Mouse (Mus musculus) intestine, postnatal 0 days (tissue): ENCODE results near the gene Nr2c2. TPM values are rescaled to one million over a fixed set of nuclear protein-coding genes. Genes with fewer than 3 reads are reported as not detected.

ENCODE experiments used
- ATAC-seq: fragments of 200-750 bp; cut with Nextera tagmentation; 2 replicates; pipeline ENCODE4 v1.8.0; 2017; ENCODE audit warnings: mild to moderate bottlenecking, moderate TSS enrichment, moderate library complexity
- H3K27ac ChIP-seq: fragments of 300-500 bp; sonication (generic); 2 replicates; pipeline ENCODE4 v1.5.1; 2014; ENCODE audit warnings: mild to moderate bottlenecking, low read depth, low read length, moderate library complexity
- H3K27me3 ChIP-seq: fragments of 300-500 bp; sonication (generic); replicated peaks from 2 replicates; pipeline ENCODE4 v1.6.1; 2014; ENCODE audit warnings: low read length, mixed read lengths; ENCODE audit not compliant: control insufficient read depth, insufficient read depth
- H3K36me3 ChIP-seq: fragments of 300-500 bp; sonication (generic); 2 replicates; pipeline ENCODE4 v1.6.1; 2014; ENCODE audit warnings: mild to moderate bottlenecking, moderate library complexity; ENCODE audit not compliant: control insufficient read depth, insufficient read depth
- H3K4me1 ChIP-seq: fragments of 300-500 bp; sonication (generic); replicated peaks from 2 replicates; pipeline ENCODE4 v1.6.1; 2014; ENCODE audit warnings: antibody characterized with exemption, low read length, mixed read lengths; ENCODE audit not compliant: control insufficient read depth, insufficient read depth
- H3K4me2 ChIP-seq: fragments of 300-500 bp; sonication (generic); replicated peaks from 2 replicates; pipeline ENCODE4 v1.6.1; 2014; ENCODE audit warnings: low read depth, mild to moderate bottlenecking, moderate library complexity
- H3K4me3 ChIP-seq: fragments of 300-500 bp; sonication (generic); 2 replicates; pipeline ENCODE4 v1.5.1; 2014; ENCODE audit warnings: low read depth, low read length
- H3K9ac ChIP-seq: fragments of 300-500 bp; sonication (generic); 2 replicates; pipeline ENCODE4 v1.6.1; 2014; ENCODE audit warnings: mild to moderate bottlenecking, low read depth, low read length
- H3K9me3 ChIP-seq: fragments of 300-500 bp; sonication (generic); 2 replicates; pipeline ENCODE4 v1.6.1; 2016; ENCODE audit warnings: mixed run types; ENCODE audit not compliant: control insufficient read depth
- CTCF ChIP-seq: sonication (generic); IDR thresholded peaks from 2 replicates; pipeline ENCODE4 v1.5.1; 2016; ENCODE audit warnings: low read depth, mild to moderate bottlenecking, control low read depth, antibody characterized with exemption, moderate library complexity
- WGBS: fragments of 180-500 bp; shearing (Covaris S2); extraction: QIAGEN DNeasy Blood & Tissue Kit; methylation state at CpG from one replicate; pipeline ENCODE4 v1.1.7; 2014; 5-methylcytosine and 5-hydroxymethylcytosine counted together
- polyA plus RNA-seq: library from polyadenylated mRNA; unstranded; fragments of >200 nt; fragmentation: Nextera tagmentation; extraction: Ambion mirVana; gene quantifications from 2 replicates; pipeline ENCODE4 v1.2.1, GENCODE M21; 2015

Nr2c2 gene
- polyA plus RNA-seq, 1 experiment from 2014 or later, result 8.1 TPM

GRCm38 (mm10) chr6:92199414-92199813 is 108.2 kb downstream of the Nr2c2 start:
- no peak for TF ChIP-seq CTCF
- no peaks in the 10 kb centered on the region for H3K9me3 ChIP-seq
- H3K4me3 ChIP-seq, result no peak overlapping the region
- no peaks in the 10 kb centered on the region for H3K27me3 ChIP-seq
- 0 out of 2 replicates have a peak overlapping the region, but pooled peaks have one; percentile 16 for H3K27ac ChIP-seq
- H3K36me3 ChIP-seq, result peaks cover 64% of the 10 kb centered on the region
- no peak overlapping the region for H3K9ac ChIP-seq
- H3K4me1 ChIP-seq, result no peaks in the 10 kb centered on the region
- 91% methylated on average over 8 of the region's 8 CpGs for WGBS
- H3K4me2 ChIP-seq, result no peak overlapping the region
- no peak for ATAC-seq

- H3K27ac ChIP-seq, result peak overlapping the region; percentile 41
- no peaks in the 10 kb centered on the region for H3K27me3 ChIP-seq
- peak overlapping the region; percentile 82 for H3K9ac ChIP-seq
- H3K4me2 ChIP-seq, result peak overlapping the region; percentile 91
- no peaks in the 10 kb centered on the region for H3K9me3 ChIP-seq
- H3K4me1 ChIP-seq, result peaks cover 3% of the 10 kb centered on the region; the same call in 1 of the 2 replicates
- WGBS, result under 1% methylated on average over 48 of the region's 48 CpGs
- no peak for TF ChIP-seq CTCF
- peak; percentile 44 for ATAC-seq
- peak overlapping the region; percentile 87 for H3K4me3 ChIP-seq
- H3K36me3 ChIP-seq, result peaks cover 11% of the 10 kb centered on the region
These were observed 123.0 kb downstream of the Nr2c2 start for GRCm38 (mm10) chr6:92214055-92214772.

GRCm38 (mm10) chr6:92214773-92215449 is 123.7 kb downstream of the Nr2c2 start, which contains the start of gene Rbsn:
Gene Rbsn (minus strand): TSS chr6:92214925.
- H3K9ac ChIP-seq, result peak within 1 kb of the TSS; percentile 82

GRCm38 (mm10) chr6:92219445-92219844 is 128.3 kb downstream of the Nr2c2 start:
- Histone ChIP-seq H3K4me1 (no peaks in the 10 kb centered on the region; the same call in 1 of the 2 replicates), H3K4me2 (no peak overlapping the region), H3K27me3 (no peaks in the 10 kb centered on the region), H3K36me3 (no peaks in the 10 kb centered on the region), H3K27ac (no peak overlapping the region), H3K9me3 (no peaks in the 10 kb centered on the region), H3K4me3 (no peak overlapping the region), H3K9ac (no peak overlapping the region)
- WGBS, result 33% methylated on average over 3 of the region's 3 CpGs
- peak; percentile 82 for TF ChIP-seq CTCF
- ATAC-seq, result peak; percentile 60

More at GRCm38 (mm10) chr6:92214773-92215449, 123.7 kb downstream of the Nr2c2 start, which contains the start of gene Rbsn:
- Histone ChIP-seq H3K4me3 (peak within 1 kb of the TSS; percentile 87), H3K27ac (peak within 1 kb of the TSS; percentile 41), H3K27me3 (no peaks in the 10 kb centered on the region), H3K9me3 (no peaks in the 10 kb centered on the region), H3K4me2 (peak within 1 kb of the TSS; percentile 91), H3K36me3 (peaks cover 5% of the 10 kb centered on the region), H3K4me1 (peaks cover 3% of the 10 kb centered on the region; the same call in 1 of the 2 replicates)
- 10% methylated on average over 35 of the region's 35 CpGs for WGBS
- peak; percentile 94 for ATAC-seq
- peak; percentile 40; the same call in 1 of the 2 replicates for TF ChIP-seq CTCF

- H3K4me1 ChIP-seq, result no peaks in the 10 kb centered on the region
- no peaks in the 10 kb centered on the region for H3K36me3 ChIP-seq
- H3K27ac ChIP-seq, result no peak overlapping the region
- no peaks in the 10 kb centered on the region for H3K27me3 ChIP-seq
- no peak for TF ChIP-seq CTCF
- H3K9me3 ChIP-seq, result no peaks in the 10 kb centered on the region
- no peak for ATAC-seq
- H3K9ac ChIP-seq, result no peak overlapping the region
- no peak overlapping the region for H3K4me2 ChIP-seq
- 69% methylated on average over 6 of the region's 6 CpGs for WGBS
- no peak overlapping the region for H3K4me3 ChIP-seq
These were observed 130.4 kb downstream of the Nr2c2 start for GRCm38 (mm10) chr6:92221604-92222003.

GRCm38 (mm10) chr6:92222021-92222420 is 130.8 kb downstream of the Nr2c2 start:
- ATAC-seq, result no peak
- no peak for TF ChIP-seq CTCF
- H3K9ac ChIP-seq, result no peak overlapping the region
- 80% methylated on average over 3 of the region's 3 CpGs for WGBS
- no peaks in the 10 kb centered on the region for H3K27me3 ChIP-seq
- H3K36me3 ChIP-seq, result no peaks in the 10 kb centered on the region
- no peaks in the 10 kb centered on the region for H3K4me1 ChIP-seq
- no peaks in the 10 kb centered on the region for H3K9me3 ChIP-seq
- H3K27ac ChIP-seq, result no peak overlapping the region
- H3K4me3 ChIP-seq, result no peak overlapping the region
- H3K4me2 ChIP-seq, result no peak overlapping the region

Other genes starting within 250 kb of the Nr2c2 start
- 27.2 and 33.7 TPM in 2 replicates for gene Ccdc174, start 213.3 kb upstream of the Nr2c2 start, polyA plus RNA-seq
- gene 4930590J08Rik, start 188.6 kb upstream of the Nr2c2 start, polyA plus RNA-seq, result 0.08 and 0.16 TPM in 2 replicates
- 3.3 and 3.5 TPM in 2 replicates for gene Fgd5, start 112.5 kb upstream of the Nr2c2 start, polyA plus RNA-seq
- gene Mrps25, start 92.6 kb downstream of the Nr2c2 start, polyA plus RNA-seq, result 49.1 and 54.2 TPM in 2 replicates
- 7.6 and 9.6 TPM in 2 replicates for gene Rbsn, start 123.5 kb downstream of the Nr2c2 start, polyA plus RNA-seq
- gene Trh, start 153.3 kb downstream of the Nr2c2 start, polyA plus RNA-seq, result 0.88 and 1.1 TPM in 2 replicates